Mouse (Mus musculus): ENCODE data around the gene Cda. TPM values are rescaled to one million over a fixed set of nuclear protein-coding genes. Genes with fewer than 3 reads are reported as not detected.

Gene Cda
- 8.9 and 9.2 TPM in 2 replicates for polyA plus RNA-seq (2015; fragmentation: Nextera tagmentation; extraction: Ambion mirVana)

DNA sequence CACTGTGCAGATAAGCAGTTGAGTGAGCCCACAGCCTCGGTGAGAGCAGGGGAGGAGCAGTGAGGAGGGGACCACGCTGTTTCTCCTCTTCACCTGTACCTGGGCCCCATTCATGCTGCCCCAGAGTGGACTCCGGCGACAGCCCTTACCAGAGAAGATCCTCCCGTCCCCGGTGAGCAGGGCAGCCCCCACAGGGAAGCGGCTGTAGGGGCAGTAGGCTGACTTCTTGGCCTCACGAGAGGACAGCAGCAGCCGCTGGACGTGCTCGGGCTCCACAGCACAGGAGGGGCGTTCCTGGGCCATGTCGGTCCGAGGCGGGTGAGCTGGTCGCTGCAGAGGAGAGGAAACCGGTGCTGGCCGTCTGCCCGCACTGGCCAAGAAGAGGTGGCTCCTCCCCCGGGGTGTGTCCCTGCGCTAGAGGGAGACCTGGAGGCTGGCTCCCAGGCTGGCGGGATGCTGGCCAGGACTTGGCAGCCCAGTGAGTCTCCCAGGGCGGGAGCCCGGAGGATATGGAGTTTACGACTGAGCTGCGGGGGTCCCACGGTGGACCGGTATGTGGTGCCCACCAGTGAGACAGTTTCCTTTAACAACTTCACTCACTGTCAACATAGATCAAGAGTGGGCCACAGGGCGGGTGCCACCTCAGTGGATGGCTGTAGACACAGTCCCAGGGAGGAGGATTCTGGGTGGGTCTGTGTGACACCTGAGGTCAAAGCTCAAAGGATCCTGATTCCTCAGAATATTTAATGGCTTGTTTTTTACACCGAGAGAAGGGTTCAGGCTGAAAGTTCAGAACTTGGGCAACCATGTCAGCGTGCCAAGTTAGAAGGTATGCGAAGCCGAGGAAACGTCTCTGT, at the start of gene Cda:
Gene Cda (minus strand): TSS at position 352 of the 857 bp plus-strand sequence.
- H3K4me3 ChIP-seq = peak within 1 kb of the TSS; percentile 49
- H3K4me2 ChIP-seq = peak within 1 kb of the TSS; percentile 79
- WGBS = 6% methylated on average over 34 of the region's 34 CpGs
- H3K27ac ChIP-seq = peak within 1 kb of the TSS; percentile 56
- ATAC-seq (replicated peaks; ENCODE audit: insufficient number of reproducible peaks, insufficient read depth, low FRiP score, low read depth) = peak; percentile 93
- H3K36me3 ChIP-seq = no peaks in the 10 kb centered on the region
- peak within 1 kb of the TSS; percentile 51 for H3K9ac ChIP-seq
- peaks cover 3% of the 10 kb centered on the region; the same call in 1 of the 2 replicates for H3K27me3 ChIP-seq
- peaks cover 18% of the 10 kb centered on the region for H3K4me1 ChIP-seq (replicated peaks)
- no peaks in the 10 kb centered on the region for H3K9me3 ChIP-seq (replicated peaks)

DNA sequence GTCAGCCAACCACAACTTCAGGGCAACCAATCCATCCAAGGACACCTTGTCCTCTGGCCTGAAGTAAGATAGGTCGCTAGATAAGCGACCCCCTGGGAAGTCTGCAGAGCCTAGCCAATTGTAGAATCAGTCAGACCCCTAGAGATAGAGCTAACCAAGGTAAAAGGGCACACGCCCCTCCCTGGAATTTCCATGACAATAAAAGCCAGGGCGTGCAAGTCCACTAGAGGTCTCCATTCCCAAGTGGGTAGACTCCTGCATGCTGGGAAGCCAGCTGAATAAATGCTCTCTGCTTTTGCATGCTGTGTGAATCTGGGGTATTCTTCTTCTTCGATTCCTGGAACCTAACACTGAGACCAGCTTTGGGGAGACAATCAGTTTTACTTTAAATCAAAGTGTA, 48.6 kb upstream of the Cda start:
- Histone ChIP-seq H3K4me2 (no peak overlapping the region), H3K9me3 (replicated peaks) (no peaks in the 10 kb centered on the region), H3K27me3 (peaks cover 42% of the 10 kb centered on the region), H3K9ac (no peak overlapping the region), H3K4me1 (replicated peaks) (0 out of 2 replicates have a peak, but pooled peaks cover 2% of the 10 kb centered on the region), H3K27ac (no peak overlapping the region), H3K4me3 (no peak overlapping the region), H3K36me3 (no peaks in the 10 kb centered on the region)
- WGBS = 60% methylated on average over 5 of the region's 5 CpGs
- no peak for ATAC-seq (replicated peaks; ENCODE audit: insufficient number of reproducible peaks, insufficient read depth, low FRiP score, low read depth)

DNA sequence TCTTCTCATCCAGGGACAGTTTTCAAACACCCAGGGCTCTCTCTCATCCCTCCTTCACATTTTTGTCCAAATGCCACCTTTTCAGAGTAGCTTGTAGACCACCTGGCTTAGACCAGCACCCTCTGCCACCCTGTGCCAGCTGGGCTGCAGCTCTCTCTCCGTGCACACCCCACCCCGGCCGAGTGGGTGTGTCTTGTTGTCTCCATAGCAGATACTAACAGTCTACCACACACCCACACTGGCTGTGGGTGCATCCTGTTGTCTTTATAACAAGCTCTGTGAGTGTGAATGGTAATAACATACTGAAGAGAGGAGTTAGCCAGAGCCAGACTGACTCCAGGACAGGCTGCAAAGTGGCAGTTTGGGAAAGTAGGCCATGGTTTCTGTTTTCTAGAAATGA, 48.2 kb upstream of the Cda start:
- H3K27ac ChIP-seq = no peak overlapping the region
- 0 out of 2 replicates have a peak, but pooled peaks cover 2% of the 10 kb centered on the region for H3K4me1 ChIP-seq (replicated peaks)
- H3K27me3 ChIP-seq = peaks cover 46% of the 10 kb centered on the region
- no peak for ATAC-seq (replicated peaks; ENCODE audit: insufficient number of reproducible peaks, insufficient read depth, low FRiP score, low read depth)
- H3K4me2 ChIP-seq = no peak overlapping the region
- no peaks in the 10 kb centered on the region for H3K36me3 ChIP-seq
- H3K4me3 ChIP-seq = no peak overlapping the region
- WGBS = 67% methylated on average over 3 of the region's 3 CpGs
- no peaks in the 10 kb centered on the region for H3K9me3 ChIP-seq (replicated peaks)
- H3K9ac ChIP-seq = no peak overlapping the region

- no peak for ATAC-seq (replicated peaks; ENCODE audit: insufficient number of reproducible peaks, insufficient read depth, low FRiP score, low read depth)
- 14% methylated on average over 6 of the region's 6 CpGs for WGBS
- Histone ChIP-seq H3K4me3 (no peak overlapping the region), H3K4me2 (peak overlapping the region; percentile 15; the same call in 1 of the 2 replicates), H3K9ac (no peak overlapping the region), H3K27me3 (peaks cover 50% of the 10 kb centered on the region), H3K36me3 (no peaks in the 10 kb centered on the region), H3K9me3 (replicated peaks) (no peaks in the 10 kb centered on the region), H3K4me1 (replicated peaks) (0 out of 2 replicates have a peak, but pooled peaks cover 2% of the 10 kb centered on the region), H3K27ac (no peak overlapping the region; the same call in 1 of the 2 replicates)
Measured at GRCm38 (mm10) chr4:138414725-138415124, 46.9 kb upstream of the Cda start.

- H3K9ac ChIP-seq = no peak overlapping the region
- 44% methylated on average over 7 of the region's 7 CpGs for WGBS
- ATAC-seq (replicated peaks; ENCODE audit: insufficient number of reproducible peaks, insufficient read depth, low FRiP score, low read depth) = no peak
- no peaks in the 10 kb centered on the region for H3K36me3 ChIP-seq
- H3K9me3 ChIP-seq (replicated peaks) = no peaks in the 10 kb centered on the region
- 0 out of 2 replicates have a peak, but pooled peaks cover 2% of the 10 kb centered on the region for H3K4me1 ChIP-seq (replicated peaks)
- peaks cover 37% of the 10 kb centered on the region for H3K27me3 ChIP-seq
- no peak overlapping the region for H3K4me2 ChIP-seq
- no peak overlapping the region for H3K27ac ChIP-seq
- H3K4me3 ChIP-seq = no peak overlapping the region
Measured at GRCm38 (mm10) chr4:138411504-138412121, 43.8 kb upstream of the Cda start.

- no peak for ATAC-seq (replicated peaks; ENCODE audit: insufficient number of reproducible peaks, insufficient read depth, low FRiP score, low read depth)
- 9% methylated on average over 5 of the region's 5 CpGs for WGBS
- Histone ChIP-seq H3K27ac (no peak overlapping the region), H3K27me3 (peaks cover 40% of the 10 kb centered on the region), H3K4me2 (no peak overlapping the region), H3K9me3 (replicated peaks) (no peaks in the 10 kb centered on the region), H3K9ac (no peak overlapping the region), H3K4me3 (no peak overlapping the region), H3K36me3 (no peaks in the 10 kb centered on the region), H3K4me1 (replicated peaks) (0 out of 2 replicates have a peak, but pooled peaks cover 2% of the 10 kb centered on the region)
Measured at GRCm38 (mm10) chr4:138411011-138411410, 43.2 kb upstream of the Cda start.

DNA sequence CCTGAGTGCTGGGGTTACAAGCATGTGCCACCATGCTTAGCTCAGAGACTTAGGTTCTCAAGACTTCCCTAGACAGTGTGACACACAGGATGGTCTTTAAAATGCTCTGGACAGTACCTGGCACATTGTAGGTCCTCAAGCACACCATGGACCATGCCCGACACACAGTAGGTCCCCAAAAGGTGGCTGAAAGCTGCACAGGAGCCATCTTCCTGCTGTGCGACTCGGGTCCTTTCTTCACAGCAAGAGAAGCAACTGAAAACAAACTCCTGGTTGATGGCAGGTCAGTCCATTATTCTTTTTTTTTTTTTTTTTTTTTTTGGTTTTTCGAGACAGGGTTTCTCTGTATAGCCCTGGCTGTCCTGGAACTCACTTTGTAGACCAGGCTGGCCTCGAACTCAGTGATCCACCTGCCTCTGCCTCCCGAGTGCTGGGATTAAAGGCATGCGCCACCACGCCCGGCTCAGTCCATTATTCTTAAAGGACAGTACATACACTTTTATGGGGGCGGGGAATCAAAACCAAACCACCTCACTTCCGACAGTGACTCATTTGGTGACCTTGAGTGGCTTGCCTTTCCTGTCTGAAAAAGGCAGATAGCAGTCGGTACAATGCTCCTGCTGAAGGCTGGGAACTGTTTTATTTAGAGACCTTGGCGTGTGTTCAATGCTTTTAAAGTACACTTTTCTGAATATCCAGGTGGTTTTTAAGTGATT, 39.8 kb upstream of the Cda start:
- ATAC-seq (replicated peaks; ENCODE audit: insufficient number of reproducible peaks, insufficient read depth, low FRiP score, low read depth) = no peak
- H3K9ac ChIP-seq = no peak overlapping the region
- H3K36me3 ChIP-seq = no peaks in the 10 kb centered on the region
- H3K9me3 ChIP-seq (replicated peaks) = no peaks in the 10 kb centered on the region
- H3K4me1 ChIP-seq (replicated peaks) = no peaks in the 10 kb centered on the region
- peaks cover 35% of the 10 kb centered on the region for H3K27me3 ChIP-seq
- WGBS = 57% methylated on average over 12 of the region's 13 CpGs
- H3K4me2 ChIP-seq = no peak overlapping the region
- no peak overlapping the region for H3K4me3 ChIP-seq
- no peak overlapping the region for H3K27ac ChIP-seq

GRCm38 (mm10) chr4:138404806-138405205, 37.0 kb upstream of the Cda start:
- Histone ChIP-seq H3K4me2 (no peak overlapping the region), H3K4me3 (no peak overlapping the region), H3K9ac (no peak overlapping the region), H3K4me1 (replicated peaks) (no peaks in the 10 kb centered on the region), H3K9me3 (replicated peaks) (no peaks in the 10 kb centered on the region), H3K27me3 (peaks cover 22% of the 10 kb centered on the region), H3K27ac (no peak overlapping the region), H3K36me3 (no peaks in the 10 kb centered on the region)
- 3% methylated on average over 2 of the region's 2 CpGs for WGBS
- no peak for ATAC-seq (replicated peaks; ENCODE audit: insufficient number of reproducible peaks, insufficient read depth, low FRiP score, low read depth)

- H3K4me2 ChIP-seq = peak overlapping the region; percentile 71
- H3K27me3 ChIP-seq = peaks cover 89% of the 10 kb centered on the region
- H3K4me3 ChIP-seq = peak overlapping the region; percentile 46
- H3K27ac ChIP-seq = no peak overlapping the region
- H3K9me3 ChIP-seq (replicated peaks) = no peaks in the 10 kb centered on the region
- H3K36me3 ChIP-seq = no peaks in the 10 kb centered on the region
- WGBS = 10% methylated on average over 8 of the region's 8 CpGs
- no peak overlapping the region for H3K9ac ChIP-seq
- H3K4me1 ChIP-seq (replicated peaks) = peaks cover 21% of the 10 kb centered on the region
- ATAC-seq (replicated peaks; ENCODE audit: insufficient number of reproducible peaks, insufficient read depth, low FRiP score, low read depth) = no peak
Measured at GRCm38 (mm10) chr4:138396711-138397110, 28.9 kb upstream of the Cda start.

- Histone ChIP-seq H3K9me3 (replicated peaks) (no peaks in the 10 kb centered on the region), H3K4me1 (replicated peaks) (peaks cover 21% of the 10 kb centered on the region), H3K27me3 (peaks cover 90% of the 10 kb centered on the region), H3K27ac (no peak within 1 kb of the TSS), H3K4me3 (peak within 1 kb of the TSS; percentile 46), H3K9ac (no peak within 1 kb of the TSS), H3K4me2 (peak within 1 kb of the TSS; percentile 71), H3K36me3 (no peaks in the 10 kb centered on the region)
- WGBS = under 1% methylated on average over 46 of the region's 46 CpGs
- ATAC-seq (replicated peaks; ENCODE audit: insufficient number of reproducible peaks, insufficient read depth, low FRiP score, low read depth) = 0 out of 2 replicates have a peak, but pooled peaks have one; percentile 47
Measured at GRCm38 (mm10) chr4:138395971-138396645, 28.3 kb upstream of the Cda start, which contains the start of gene Fam43b. TSS of gene Fam43b (minus strand) at chr4:138396528.
